Mouse (Mus musculus): Measurements from ENCODE around the gene Gbp2.

DNA sequence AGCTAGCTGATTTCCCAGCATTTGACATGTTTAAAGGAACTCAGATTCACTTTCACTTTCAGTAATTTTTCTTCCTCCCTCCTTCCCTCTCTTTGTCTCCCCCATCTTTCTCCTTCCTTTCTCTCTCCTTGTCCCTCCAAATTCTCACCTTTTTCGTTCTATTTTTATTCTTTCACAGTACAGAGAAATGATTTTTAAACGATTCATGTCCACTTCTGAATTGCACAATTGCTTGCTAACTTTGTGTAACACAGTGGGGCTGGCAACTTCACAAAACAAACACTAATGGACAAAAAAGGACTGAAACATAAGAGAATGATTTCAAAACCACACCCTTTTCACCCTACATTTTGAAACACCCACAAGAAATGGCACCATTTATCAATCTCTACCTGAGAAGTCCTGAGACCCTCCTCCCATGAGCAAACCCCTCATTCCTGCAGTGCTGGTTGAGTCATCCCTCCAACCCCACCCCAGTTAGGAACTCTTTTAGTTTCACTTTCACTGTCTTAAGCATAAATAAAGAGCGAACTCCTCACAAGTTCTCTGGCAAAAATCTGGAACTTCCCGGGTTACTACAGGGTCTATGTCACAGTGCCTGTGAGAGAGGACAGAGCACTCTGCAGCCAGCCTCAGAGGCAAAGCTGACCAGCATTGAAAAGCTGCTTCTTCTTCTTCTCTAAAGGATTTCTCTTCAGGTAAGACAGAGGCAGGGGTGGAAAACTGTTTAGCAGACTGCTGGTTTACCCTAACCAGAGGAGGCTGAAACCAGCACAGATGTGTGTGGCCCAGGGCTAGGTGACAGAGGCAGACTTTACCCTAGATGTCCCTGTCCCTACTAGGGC, at the start of gene Gbp2:
- TF ChIP-seq CTCF (IDR thresholded peaks at IDR 0.05; ENCODE audit: low read depth, low read length) (no peak), POLR2A (IDR thresholded peaks at IDR 0.05; ENCODE audit: extremely low read depth, insufficient read depth, low read length) (no peak)
